Mouse (Mus musculus): ENCODE measurements around the gene Dedd. TPM values are rescaled to one million over a fixed set of nuclear protein-coding genes. Genes with fewer than 3 reads are reported as not detected.

Dedd gene
- polyA plus RNA-seq (2012; rRNA removed), result 41.8 and 54.8 TPM in 2 replicates

DNA sequence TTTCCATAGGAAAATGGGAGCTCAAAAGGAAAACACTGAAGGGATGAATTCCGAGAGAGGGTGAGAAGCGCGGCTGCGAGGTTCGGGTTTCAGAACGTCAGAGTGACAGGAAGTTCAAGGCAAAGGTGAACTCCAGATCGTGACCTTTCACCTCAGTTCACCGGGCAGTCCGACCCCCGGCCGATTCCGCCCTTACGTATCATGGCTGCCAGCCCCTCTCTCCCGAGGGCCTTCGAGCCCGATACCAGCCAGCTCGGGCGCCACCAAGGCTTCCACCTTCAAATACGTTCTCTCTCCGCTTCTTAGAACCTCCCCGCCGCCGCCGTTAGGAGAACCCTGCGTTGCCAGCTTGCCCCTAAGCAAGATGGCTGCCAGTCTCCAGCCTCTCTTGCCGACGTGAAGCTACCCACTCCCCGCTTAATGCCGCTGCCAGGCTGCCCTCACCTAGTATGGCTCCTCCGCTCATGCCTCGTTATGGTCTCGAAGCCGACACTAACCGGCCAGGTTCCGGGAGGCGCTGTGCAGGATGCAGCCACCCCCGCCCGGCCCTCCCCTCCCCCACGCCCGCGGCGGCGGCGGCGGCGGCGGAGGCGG lies at the start of gene Dedd:
Gene Dedd (plus strand): TSS at position 307 of the 594 bp plus-strand sequence.

GRCm38 (mm10) chr1:171280916-171281527 lies 47.9 kb upstream of the Dedd start, which contains the start of gene Ppox:
Gene Ppox, minus strand, starts transcription at chr1:171281186.

GRCm38 (mm10) chr1:171287136-171288081 lies 41.5 kb upstream of the Dedd start, which contains the start of gene Usp21:
Gene Usp21, minus strand, starts transcription at chr1:171287991.

GRCm38 (mm10) chr1:171294298-171295062 lies 34.5 kb upstream of the Dedd start, which contains the start of gene Ufc1:
Gene Ufc1, minus strand, starts transcription at chr1:171295024.

GRCm38 (mm10) chr1:171345225-171346094 lies 16.5 kb downstream of the Dedd start, which contains the start of the genes Nit1 and Pfdn2:
Gene Nit1, minus strand, starts transcription at chr1:171345646.
Gene Pfdn2, plus strand, starts transcription at chr1:171345670.

GRCm38 (mm10) chr1:171360656-171361055 lies 31.7 kb downstream of the Dedd start, which contains the start of gene Klhdc9:
Gene Klhdc9, minus strand, starts transcription at chr1:171360798.

GRCm38 (mm10) chr1:171369845-171370556 lies 41.1 kb downstream of the Dedd start, which contains the start of gene Nectin4:
Gene Nectin4, plus strand, starts transcription at chr1:171370099.

DNA sequence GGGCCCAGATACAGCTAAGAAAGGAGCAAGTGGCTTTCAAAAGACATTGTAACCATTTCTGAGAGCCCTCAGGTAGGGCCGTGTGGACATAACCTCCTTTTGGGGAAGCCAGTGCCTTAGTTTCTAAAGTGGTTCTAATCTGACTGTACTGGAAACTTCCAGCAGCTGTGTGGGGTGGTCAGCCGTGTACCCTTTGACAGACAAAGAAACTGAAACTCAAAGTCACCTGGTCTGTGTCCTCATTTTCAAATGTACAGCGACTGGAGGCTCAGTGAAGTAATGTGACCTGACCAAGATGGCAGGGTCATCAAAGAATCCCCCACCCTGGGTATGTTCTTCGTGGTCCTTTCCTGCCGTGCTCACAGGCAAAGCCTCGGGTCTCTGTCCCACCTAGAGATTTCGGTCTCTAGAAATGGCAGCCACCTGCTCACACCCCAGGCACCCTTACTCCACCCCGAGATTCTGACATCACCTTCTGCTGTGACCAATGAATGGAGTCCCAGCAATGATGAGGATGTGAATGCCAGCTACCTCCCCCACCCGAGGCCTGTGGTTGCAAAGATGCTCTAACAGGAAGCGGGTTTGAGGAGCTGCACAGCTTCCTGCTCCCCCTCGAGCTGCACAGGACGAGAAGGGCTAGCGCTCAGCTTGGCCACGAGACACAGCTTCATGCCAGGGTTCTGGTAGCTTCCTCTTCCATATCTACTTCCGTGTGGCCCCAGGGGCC lies 59.6 kb downstream of the Dedd start, which contains the start of gene Arhgap30:
Gene Arhgap30 (plus strand): TSS at position 579 of the 727 bp plus-strand sequence.

Other genes with a start within 250 kb of the Dedd start
- gene Cfap126, start 215.2 kb upstream of the Dedd start, polyA plus RNA-seq (2012; rRNA removed), result 22.2 and 34.8 TPM in 2 replicates
- 122 and 172 TPM in 2 replicates for gene Sdhc, start 178.5 kb upstream of the Dedd start, polyA plus RNA-seq (2012; rRNA removed)
- 0.94 and 1.6 TPM in 2 replicates for gene Mpz, start 178.4 kb upstream of the Dedd start, polyA plus RNA-seq (2012; rRNA removed)
- 46.5 and 111 TPM in 2 replicates for gene Pcp4l1, start 132.9 kb upstream of the Dedd start, polyA plus RNA-seq (2012; rRNA removed)
- gene Nr1i3, start 115.2 kb upstream of the Dedd start, polyA plus RNA-seq (2012; rRNA removed), result 0.12 and 0.35 TPM in 2 replicates
- 29.2 and 35.2 TPM in 2 replicates for gene Tomm40l, start 106.6 kb upstream of the Dedd start, polyA plus RNA-seq (2012; rRNA removed)
- 3.0 and 21.2 TPM in 2 replicates for gene Apoa2, start 104.1 kb upstream of the Dedd start, polyA plus RNA-seq (2012; rRNA removed)
- gene Fcer1g, start 94.8 kb upstream of the Dedd start, polyA plus RNA-seq (2012; rRNA removed), result 66.5 and 67.8 TPM in 2 replicates
- 24.2 and 26.9 TPM in 2 replicates for gene Adamts4, start 78.7 kb upstream of the Dedd start, polyA plus RNA-seq (2012; rRNA removed)
- 116 and 119 TPM in 2 replicates for gene Ndufs2, start 77.8 kb upstream of the Dedd start, polyA plus RNA-seq (2012; rRNA removed)
- gene B4galt3, start 58.8 kb upstream of the Dedd start, polyA plus RNA-seq (2012; rRNA removed), result 90.9 and 109 TPM in 2 replicates
- gene Ppox, start 48.0 kb upstream of the Dedd start, polyA plus RNA-seq (2012; rRNA removed), result 65.2 and 73.2 TPM in 2 replicates
- 70.8 and 77.9 TPM in 2 replicates for gene Usp21, start 41.2 kb upstream of the Dedd start, polyA plus RNA-seq (2012; rRNA removed)
- gene Ufc1, start 34.1 kb upstream of the Dedd start, polyA plus RNA-seq (2012; rRNA removed), result 12.1 and 13.5 TPM in 2 replicates
- 46.4 and 55.9 TPM in 2 replicates for gene Nit1, start 16.5 kb downstream of the Dedd start, polyA plus RNA-seq (2012; rRNA removed)
- 7.0 and 13.1 TPM in 2 replicates for gene Pfdn2, start 16.5 kb downstream of the Dedd start, polyA plus RNA-seq (2012; rRNA removed)
- gene Klhdc9, start 31.7 kb downstream of the Dedd start, polyA plus RNA-seq (2012; rRNA removed), result 4.5 and 5.9 TPM in 2 replicates
- gene Nectin4, start 41.0 kb downstream of the Dedd start, polyA plus RNA-seq (2012; rRNA removed), result 4.7 and 5.7 TPM in 2 replicates
- 2.8 TPM in 2 replicates for gene Arhgap30, start 59.8 kb downstream of the Dedd start, polyA plus RNA-seq (2012; rRNA removed)
- 142 and 162 TPM in 2 replicates for gene Usf1, start 82.2 kb downstream of the Dedd start, polyA plus RNA-seq (2012; rRNA removed)
- 0.76 and 1.2 TPM in 2 replicates for gene Tstd1, start 89.7 kb downstream of the Dedd start, polyA plus RNA-seq (2012; rRNA removed)
- gene F11r, start 108.4 kb downstream of the Dedd start, polyA plus RNA-seq (2012; rRNA removed), result 63.7 and 67.6 TPM in 2 replicates
- 5.7 and 6.1 TPM in 2 replicates for gene Alyref2, start 174.3 kb downstream of the Dedd start, polyA plus RNA-seq (2012; rRNA removed)
- 0.96 and 2.1 TPM in 2 replicates for gene Itln1, start 206.1 kb downstream of the Dedd start, polyA plus RNA-seq (2012; rRNA removed)
- 0.40 and 0.47 TPM in 2 replicates for gene Cd244a, start 230.0 kb downstream of the Dedd start, polyA plus RNA-seq (2012; rRNA removed)

All from ovary, adult 2 months (tissue).